Mouse (Mus musculus) induced T-regulatory cell, adult 2 months (primary cell): ENCODE measurements around the gene Nln.

Source experiments
- DNase-seq: peaks from one replicate; pipeline ENCODE4 v3.0.0-alpha.2; 2012; ENCODE audit warnings: low read depth

Nln gene

DNA sequence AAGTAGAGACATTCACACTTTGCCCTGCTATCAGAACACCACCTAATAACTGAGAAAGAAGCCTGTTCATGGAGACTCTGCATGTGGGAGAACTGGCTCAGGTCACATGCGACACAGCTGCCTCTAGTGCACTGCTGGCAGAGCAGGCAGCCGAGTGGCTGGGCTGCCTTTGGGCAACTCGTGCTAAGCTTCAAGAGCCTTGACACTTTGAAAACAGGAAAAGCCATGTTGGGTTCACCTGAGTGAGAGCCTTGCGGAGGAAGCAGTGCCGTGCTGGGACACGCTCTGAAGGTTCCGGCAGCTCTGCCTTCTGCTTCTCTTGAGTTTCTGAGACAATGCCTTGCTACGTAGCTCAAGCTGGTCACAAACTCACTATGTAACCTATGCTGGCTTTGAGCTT is 66.7 kb downstream of the Nln start:
- DNase-seq: no peak

- peak; percentile 14 for DNase-seq
Measured at GRCm38 (mm10) chr13:104041481-104041880, 67.9 kb downstream of the Nln start.

DNA sequence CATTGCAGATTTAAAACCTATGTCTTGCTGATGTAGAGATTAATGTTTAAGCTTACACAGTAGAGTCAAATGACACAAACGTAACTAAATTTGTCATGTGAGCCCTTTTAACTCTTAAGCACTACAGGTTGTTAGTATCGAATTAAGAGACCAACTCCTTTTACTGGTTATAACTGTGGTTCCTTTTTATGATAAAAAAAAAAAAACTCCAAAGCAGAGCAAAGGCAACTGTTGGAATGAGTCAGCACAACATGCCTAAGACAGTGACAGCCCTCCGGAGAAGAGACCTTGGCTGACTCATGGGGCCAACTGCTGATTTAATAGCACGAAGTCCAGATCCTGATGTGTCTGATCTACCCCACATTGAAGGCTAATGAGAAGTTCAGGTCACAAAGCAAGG is 68.5 kb downstream of the Nln start:
- DNase-seq: no peak

- no peak for DNase-seq
Measured at GRCm38 (mm10) chr13:104039861-104040260, 69.6 kb downstream of the Nln start.

DNA sequence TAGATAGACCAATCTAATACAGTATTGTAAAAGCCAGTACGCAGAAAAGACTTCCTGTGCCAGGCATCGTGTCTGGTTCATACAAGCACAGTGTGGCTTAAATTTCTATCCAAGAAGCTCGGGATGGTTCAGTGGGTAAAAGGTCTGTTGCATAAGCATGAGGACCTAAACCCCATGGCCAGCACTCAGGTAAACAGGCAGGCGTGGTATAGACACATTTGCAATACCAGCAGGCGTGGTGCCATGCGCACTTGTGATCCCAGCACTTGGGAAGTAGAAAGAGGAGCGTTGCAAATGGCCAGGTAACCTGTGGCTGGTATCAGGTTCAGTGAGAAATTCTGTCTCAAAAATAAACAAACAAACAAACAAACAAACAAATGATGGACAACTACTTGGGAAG is 70.5 kb downstream of the Nln start:
- no peak for DNase-seq

DNA sequence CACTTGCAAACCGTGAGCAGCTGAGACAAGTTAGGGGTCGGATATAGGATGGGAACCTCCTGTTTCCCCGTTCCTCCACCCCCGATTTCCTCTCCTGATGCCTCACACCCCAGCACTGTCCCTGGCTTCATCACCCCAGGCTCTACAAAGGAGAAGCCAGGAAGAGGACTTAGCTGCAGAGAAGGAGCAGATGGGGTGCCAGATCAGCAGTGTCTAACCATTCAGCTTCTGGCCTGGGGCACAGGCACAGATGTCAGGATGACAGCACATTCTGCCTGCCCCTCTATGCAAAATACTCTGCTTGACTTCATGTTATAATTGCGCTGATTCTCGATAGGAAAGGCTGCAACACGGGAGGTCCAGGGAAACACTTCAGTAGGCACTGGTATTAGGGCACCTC is 71.1 kb downstream of the Nln start:
- no peak for DNase-seq

GRCm38 (mm10) chr13:104037531-104038290 is 71.7 kb downstream of the Nln start:
- no peak for DNase-seq

- no peak for DNase-seq
Measured at GRCm38 (mm10) chr13:104036494-104037290, 72.7 kb downstream of the Nln start.

DNA sequence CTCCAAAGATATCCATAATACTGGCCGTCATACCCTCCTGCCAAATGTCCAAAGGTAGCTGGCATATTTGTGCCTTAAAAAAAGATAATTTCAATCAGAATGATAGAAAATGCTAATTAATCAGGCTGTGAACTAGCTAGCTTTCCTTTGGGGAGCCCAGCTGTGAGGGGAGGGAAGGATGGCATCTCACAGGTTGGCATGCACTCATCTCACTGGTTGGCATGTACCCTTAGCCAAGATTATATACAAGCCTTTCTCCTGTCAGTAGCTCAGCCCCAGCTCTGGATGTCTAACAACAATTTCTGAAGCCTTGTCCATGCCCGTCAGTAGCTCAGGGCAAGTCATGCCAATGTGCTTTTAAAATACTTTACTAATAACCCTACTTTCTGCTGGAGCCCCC is 73.8 kb downstream of the Nln start:
- no peak for DNase-seq

- no peak for DNase-seq
Measured at GRCm38 (mm10) chr13:104034854-104035253, 74.6 kb downstream of the Nln start.

- DNase-seq: no peak
Measured at GRCm38 (mm10) chr13:104032620-104033133, 76.7 kb downstream of the Nln start.

DNA sequence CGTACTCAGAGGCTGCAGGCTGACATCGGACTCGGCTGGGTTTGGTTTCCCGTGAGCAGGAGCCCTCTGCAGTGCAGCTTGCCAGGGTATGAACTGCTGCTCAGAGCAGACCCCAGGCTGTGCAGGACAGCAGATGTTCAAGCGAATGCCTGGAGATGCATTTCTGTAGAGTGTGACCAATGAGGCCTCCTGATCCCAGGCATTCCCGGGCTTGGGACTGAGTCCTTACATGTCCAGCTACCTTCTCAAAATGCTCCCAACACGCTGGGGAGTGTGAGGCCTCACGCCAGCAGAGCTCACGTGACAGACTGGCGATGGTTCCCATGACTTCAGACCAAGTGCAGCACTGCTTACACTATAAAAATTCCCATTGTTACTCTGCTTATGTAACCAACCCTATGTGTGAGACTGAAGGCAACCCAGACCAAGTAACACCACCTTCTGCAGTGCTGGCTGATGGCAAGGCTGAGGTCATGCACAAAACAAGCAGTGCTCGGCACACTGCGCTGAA is 77.5 kb downstream of the Nln start:
- DNase-seq: no peak

DNA sequence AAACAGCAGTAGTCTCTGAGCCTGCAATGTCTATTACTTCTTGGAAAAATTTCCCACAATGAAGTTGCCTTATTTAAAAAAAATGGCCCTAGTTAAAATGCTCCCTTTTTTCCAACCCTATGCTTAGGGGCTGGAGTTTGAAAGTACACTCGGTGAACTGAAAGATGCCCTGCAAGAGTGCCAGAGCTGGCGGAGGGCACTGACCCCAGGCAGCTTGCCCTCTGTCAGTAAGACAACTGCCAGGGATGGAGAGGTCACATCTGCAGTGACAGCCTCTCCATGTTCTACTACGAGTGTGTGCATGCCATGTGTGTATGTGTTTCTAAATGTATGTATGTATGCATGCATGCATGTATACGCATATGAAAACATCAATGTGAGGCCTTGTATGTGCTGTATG is 78.5 kb downstream of the Nln start:
- no peak for DNase-seq

GRCm38 (mm10) chr13:104029511-104029910 is 79.9 kb downstream of the Nln start:
- no peak for DNase-seq

DNA sequence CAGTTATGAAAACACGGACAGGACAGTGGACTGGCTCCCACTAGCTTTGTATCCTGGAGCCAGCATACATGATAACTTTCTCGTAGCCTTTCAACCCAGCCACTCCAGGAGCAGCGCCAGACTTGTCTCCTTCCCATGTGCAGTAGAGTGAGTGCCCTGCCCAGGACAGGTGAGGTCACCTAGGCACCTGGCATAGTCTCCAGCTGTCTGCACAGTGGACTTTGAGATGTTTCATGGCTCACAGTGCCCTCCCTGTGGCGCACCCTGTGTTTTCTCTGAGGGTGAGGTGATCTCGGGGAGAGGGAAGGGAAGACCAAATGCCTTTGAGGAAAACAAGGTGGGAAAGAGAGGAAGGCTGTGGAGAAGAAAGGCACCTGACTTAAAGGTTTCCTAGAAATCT is 80.3 kb downstream of the Nln start:
- DNase-seq: no peak

DNA sequence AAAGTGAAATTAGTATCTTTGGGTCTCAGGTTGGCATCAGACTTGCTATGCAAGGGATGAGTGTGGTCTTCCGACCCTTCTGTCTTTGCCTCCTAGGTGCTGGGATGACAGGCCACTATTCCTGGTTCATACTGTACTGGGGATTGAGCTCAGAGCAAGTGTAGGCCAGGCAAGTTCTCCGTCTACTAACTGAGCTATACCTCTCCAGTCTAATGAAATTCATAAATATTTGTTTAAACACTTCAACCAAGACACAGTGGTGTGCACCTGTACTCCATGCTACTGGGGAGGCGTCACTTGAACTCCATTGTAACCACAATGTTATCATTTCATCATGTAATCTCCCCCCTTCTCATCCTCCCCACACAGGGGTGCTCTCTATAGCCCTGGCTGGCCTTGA is 82.9 kb downstream of the Nln start:
- DNase-seq: no peak

GRCm38 (mm10) chr13:104025710-104025995 is 83.8 kb downstream of the Nln start:
- no peak for DNase-seq

DNA sequence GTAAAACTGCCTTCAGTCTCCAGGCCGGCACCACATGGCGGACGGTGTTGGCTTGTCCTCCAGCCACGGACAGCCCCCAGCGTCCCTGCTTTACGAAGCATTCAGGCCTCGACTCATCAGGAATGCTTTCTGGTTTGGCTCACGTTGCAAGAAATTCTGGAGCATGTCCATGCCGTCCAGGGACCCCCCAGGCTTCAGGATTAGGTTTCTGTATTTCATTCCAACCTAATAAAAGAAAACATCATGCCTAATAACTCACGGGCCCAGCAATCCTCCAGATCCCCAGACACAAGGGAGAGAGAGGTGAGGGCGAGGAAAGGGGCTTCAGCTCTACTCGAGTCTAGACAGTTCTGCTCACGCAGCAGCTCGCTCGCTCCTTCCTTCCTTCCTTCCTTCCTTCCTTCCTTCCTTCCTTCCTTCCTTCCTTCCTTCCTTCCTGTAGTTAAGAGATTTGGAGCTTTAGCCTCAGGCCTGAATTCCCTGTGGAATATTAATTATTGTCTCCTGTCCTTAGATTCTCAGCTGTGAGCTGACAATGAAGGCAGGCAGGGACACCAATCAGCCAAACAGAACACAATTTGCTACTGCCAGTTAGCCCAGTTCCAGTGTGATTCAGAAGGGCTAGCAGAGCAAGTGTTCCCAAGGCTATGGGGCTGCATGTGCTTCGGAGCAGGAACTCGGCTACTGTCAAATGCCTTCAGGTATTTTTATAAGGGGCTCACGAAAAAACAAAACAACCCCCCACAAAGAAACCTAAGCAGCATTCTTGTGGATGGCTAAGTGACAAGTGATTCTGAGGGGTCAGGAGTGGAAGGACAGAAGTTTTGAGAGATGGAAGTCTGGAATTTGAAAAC is 84.3 kb downstream of the Nln start:
- DNase-seq: no peak

DNA sequence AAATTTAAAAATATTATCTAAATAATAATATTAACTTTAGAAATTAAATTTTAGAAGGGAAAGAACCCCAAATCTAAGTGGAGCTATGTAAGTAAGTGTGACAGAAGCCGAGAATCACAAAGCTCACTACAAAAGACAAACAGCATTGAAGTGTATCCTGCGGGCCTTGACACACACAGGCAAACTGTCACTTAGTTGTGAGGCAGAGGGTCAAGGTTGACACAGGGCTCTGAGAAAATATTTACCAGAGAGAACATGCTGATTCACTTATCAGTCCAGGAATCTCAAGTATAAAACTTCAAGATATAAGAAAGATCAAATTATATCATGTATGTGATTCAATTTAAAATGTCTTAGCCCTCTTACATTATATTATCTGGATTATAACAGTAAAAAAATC is 85.1 kb downstream of the Nln start:
- DNase-seq: no peak

DNA sequence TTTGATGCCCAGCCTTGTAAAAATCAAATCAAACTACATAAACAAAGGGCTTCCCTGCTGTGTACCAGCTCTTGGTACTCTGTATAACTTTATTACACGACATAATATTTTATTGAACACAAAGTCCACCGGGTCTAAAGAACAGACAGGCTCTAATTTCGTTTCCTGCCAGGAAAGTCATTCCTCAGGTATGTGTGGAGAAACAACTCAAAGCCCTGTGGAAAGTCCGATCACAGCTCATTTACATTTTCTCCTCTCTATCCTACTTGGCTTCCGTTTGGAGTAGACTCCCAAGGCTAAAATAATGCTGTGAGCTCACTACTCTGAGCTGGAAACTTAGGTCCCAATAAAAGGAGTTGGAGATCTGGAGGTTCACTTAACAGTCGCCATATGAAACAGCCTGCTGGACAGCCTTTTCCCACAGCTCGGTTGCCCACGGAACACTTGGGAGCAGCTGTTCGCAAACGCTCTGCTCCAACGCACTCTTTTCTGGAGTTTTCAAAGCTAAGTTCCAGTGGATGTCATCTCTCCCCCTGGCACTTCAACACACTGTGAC is 86.0 kb downstream of the Nln start:
- no peak for DNase-seq

DNA sequence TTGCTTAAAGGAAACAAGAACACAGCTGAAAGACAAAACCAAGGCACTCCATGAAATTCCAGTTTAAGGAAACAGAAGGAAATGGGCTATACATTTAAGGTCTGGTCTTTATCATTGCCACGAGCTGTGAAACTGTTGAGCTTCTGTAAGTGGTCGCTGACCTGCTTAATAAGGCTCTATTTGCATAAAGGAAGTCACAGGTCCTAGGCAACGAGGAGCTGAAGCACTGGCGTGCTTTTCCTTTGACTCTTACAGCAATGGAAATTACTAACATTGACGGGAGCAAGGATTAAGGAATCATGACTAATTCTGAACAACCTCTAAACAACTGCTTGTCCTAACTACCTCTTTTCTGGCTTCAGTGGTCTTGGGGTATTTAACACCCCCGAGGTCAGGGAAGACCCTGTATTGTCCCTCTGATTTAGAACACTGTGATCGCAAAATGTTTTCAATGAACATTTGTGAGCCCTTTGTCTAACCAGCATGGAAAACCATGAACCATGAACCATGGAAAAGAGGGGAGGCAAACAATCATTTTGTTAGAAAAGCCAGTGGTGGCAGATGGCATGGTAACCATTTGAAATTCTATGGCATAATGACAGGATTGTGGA is 90.8 kb downstream of the Nln start:
- DNase-seq: no peak
